Mouse (Mus musculus) urinary bladder, postnatal 4 days (tissue): Measurements from ENCODE around the gene Plekha7.

ENCODE experiments used
- DNase-seq, 2 experiments: peaks; one replicate each; pipeline ENCODE4 v3.0.0; 2021 to 2022; ENCODE audit warnings: low spot score in 2 of 2

Gene Plekha7

DNA sequence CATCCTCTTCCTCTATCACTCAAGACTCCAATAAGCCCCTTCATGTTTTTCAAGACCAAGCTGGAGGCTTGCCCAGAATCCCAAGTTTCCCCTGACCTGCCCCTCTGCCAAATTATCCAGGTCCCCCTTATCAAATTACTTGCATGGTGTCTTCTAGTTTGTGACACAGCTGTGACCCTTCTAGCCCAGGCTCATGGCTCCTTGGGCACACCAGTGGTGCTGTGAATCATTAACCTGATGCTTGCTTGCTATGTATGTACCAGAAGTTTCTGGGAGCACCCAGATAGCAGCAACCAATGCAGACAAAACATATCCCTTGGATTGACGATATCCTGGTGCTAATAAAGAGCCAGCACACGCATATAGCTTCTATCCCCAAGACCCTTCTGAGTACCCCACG is 19.2 kb downstream of the Plekha7 start:
- no peak for DNase-seq

DNA sequence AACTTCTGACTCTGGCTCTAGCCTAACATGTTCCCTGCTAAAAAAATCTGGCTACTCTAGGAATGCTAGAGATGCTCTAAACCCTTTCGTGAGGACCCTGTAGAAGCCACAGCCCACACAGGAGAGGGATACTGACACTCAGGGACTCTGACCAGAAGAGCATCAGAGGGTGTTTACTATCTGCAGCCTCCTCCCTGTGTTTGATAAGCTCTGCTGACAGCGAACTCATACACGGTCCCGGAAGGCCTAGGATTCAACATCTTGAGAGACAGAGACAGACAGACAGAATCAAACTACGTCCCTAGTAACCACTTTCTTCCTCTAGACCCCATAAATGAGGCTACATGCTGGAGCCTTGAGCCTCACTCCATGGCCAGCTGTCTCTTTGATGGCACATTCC is 20.2 kb downstream of the Plekha7 start:
- no peak for DNase-seq

DNA sequence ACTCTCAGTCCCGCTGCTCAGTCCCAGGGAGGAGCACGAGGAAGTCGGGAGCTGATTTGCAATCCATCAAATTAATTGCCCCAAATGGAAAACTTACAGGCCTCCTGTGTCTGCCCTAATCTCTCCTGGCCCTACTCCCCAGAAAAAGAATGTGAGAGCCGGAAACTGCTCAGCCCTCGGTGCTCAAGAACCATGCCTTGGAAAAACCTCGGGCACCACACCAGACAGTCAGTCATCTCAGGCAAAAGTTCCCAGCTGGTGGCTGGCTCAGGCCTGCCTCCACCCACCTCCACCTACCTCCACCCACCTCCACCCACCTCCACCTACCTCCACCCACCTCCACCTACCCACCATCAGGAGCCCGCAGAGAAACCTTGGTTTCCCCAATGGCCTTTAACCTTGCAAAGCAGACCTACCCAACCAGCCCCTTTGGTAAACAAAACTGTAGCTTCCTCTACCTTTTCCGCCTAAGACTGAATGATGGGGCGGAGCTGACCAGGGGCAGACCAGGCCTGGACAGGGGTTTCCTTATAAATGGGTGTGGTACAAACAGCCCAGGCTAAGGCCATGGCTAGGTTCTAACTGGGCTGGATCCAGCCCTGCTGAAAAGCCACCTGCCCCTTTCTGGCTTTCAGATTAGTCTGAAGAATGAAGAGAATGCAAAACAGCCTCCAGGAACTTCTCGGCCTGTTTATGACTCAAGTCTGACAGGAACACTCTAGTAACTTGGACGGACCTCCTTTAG is 21.4 kb downstream of the Plekha7 start:
- no peak for DNase-seq

DNA sequence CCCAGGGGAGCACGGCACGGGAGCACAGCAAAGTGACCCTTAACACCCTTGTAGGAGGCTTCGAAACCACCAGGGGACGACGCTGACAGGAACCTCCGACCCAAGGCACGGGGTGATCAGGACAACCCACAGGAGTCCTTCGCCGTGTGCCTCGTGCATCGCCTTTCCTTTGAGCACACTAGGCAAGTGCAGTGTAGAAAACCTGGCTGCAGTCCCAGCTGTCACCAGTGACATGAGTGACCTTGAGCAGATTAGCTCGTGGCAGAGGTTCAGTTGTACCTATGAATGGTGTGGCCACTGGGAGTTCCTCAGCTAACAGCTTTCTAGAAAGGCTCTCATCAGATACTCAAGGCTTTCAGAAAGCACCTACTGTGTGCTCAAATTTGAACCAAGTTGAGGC is 22.0 kb downstream of the Plekha7 start:
- DNase-seq: no peak

DNA sequence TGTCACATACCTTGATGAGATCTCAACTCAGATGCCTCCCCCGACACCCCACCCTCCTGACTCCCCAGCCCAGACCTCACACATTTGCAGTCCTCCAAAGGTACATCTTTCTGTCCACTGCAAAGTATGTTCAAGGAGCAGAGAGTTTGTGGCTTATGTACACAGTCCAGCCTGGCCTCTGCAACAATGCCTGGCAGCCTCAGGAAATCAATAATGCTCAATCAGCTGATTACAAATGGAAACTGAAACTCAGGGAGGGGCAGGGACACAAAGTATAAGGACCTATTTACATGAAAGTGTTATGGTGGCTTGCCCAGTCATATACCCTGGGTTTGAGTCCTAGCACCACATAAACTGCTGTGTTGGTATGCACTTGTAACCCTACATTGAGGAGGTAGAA is 23.0 kb downstream of the Plekha7 start:
- no peak for DNase-seq

DNA sequence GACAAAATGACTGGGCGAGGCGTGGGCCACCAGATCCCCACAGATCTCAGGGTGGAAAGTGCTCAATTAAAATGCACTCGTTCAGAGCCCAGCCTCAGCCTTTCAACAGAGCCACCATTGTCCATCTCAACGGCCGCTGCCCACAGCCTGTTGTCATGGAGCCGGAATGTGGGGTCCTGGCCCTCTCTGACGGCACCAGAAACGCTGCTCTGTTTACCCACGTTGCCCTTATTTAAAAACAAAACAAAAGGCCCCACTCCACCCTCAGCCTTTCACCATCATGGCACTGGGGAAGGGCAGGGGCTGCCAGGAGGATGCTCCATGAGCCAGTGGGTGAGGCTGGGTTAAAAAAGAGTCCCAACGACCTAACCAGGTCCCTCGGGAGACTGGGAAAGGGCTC is 25.4 kb downstream of the Plekha7 start:
- no peak for DNase-seq

DNA sequence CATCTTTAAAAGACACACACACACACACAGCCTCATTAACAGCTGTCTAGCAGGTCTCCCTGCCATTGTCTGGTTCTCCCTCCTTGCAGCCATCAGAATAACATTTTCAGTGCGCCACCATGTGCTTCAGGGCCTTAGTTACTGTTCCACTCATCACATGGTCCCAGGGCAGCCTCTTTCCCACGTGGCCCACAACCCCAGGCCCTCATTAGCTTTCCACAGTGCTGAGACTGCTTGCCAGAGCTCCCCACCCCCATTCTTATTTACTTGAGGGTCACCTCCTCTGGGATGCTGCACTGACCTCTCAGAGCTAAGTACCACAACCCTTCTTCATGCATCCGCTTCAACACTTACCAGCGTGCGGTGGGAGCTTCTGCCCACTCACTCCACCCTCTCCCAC is 28.1 kb downstream of the Plekha7 start:
- no peak for DNase-seq

DNA sequence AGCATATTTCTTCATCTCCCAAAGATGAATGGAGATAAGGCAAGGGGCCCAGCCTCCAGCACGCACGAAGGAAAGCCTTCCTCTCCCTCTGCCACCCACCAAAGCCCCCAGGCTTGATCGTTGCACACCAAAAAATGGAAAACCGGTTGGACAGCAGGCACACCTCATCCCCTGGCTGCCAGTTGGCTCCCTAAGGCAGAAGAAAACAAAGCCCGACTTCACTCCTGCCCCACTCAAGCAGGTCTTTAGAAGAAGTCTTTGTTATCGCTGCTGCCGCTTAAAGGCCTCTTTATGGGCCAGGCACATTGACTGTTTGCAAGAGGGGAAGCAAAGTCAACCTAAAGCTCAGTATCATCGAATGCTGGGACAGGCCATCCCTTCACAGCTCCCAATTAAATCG is 29.9 kb downstream of the Plekha7 start:
- no peak for DNase-seq

DNA sequence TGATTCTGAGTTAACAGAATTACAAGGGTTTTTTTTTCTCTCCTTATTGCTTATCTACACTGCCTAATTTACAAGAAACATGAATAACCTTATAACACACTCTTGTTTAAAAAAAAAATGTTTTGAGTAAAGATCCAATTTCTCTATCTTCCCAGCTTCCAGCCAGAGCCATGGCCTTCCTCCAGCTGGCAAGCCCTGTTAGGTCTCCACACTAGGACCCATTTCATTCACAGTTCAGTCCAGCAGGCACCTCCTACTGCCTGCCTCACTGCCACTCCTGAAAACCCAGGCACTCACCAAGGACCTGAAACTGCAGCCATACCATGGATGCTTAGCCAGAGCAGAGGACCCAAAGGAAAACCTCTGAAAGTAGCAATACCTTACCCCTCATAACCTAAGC is 31.9 kb downstream of the Plekha7 start:
- DNase-seq: no peak

DNA sequence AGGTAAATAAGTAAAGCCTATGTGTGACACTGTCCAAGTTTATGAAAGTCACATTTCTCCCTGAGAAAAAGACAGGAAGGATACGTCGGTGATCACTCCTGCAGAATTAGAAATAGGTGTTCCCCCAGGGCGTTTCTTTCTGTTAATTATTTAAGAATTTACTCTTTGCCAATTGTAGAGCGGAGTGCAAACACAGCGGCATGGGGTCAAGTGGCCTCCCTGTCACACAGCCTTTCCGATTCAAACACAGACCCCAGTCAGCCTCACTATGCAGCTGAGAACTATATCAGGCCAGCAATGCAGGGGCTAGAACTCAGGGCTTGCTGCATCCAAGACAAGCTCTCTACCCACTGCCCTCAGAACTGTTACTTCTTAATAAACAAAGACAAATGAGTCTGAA is 35.1 kb downstream of the Plekha7 start:
- DNase-seq: no peak

DNA sequence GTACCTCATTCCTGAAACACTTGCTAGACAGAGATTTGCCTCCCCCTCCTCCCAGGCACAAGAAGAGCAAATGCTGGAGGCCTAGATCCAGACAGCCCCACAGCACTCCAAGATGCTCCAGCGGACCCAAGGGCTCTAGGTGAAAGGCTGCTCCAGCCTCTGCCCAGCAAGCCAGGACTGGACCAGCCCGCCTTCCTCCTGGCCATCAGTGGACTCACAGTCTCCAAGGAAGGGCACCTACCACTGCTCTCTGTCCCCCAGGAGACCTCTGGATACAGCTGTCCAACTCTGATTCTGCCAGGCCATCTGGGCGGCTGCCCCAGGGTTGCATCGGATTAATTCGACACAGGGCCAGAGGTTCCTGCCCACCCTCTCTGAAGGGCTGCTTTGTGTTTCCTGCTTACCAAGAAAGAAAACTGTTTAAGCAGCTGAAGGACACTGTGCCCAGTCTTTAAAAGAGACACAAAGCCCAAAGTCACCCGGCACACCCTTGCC is 38.6 kb downstream of the Plekha7 start:
- DNase-seq: no peak

DNA sequence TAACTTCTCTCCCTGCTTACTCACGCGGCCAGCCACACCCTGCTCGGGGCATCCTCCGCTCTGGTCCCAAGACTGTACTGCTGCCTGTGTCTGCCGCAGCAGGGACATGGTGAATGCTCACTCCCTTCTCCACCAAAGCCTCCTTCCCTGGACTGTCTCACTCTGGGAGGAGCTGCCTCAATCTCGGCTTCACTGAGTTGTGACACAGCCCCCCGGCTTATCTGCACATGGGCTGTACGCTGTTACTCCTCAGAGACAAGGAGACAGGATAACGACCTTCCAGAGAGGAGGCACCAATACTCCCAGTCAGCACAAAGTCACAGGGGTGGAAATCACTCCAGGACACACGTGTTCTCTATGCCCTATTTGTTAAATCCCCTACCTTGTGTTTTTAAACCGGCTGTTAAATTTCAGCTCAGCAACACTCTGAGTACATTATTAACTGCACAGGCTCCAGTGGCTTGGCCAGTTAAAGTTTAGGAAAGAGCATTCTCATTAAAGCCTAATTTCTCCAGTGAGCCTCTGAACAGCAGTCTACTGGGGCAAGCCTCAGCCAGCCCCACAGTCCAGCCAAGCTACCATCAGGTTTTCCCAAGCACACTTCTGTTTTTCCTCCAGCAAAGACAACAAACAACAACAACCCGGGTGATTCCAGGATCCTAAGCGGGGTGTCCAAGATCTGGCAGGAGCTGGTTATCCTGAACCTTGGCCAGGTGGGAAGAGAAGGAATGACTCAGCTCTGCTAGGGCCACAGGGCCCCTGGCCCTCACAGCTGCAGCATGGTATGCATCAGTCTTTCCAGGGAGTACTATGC is 39.9 kb downstream of the Plekha7 start:
- DNase-seq: no peak

DNA sequence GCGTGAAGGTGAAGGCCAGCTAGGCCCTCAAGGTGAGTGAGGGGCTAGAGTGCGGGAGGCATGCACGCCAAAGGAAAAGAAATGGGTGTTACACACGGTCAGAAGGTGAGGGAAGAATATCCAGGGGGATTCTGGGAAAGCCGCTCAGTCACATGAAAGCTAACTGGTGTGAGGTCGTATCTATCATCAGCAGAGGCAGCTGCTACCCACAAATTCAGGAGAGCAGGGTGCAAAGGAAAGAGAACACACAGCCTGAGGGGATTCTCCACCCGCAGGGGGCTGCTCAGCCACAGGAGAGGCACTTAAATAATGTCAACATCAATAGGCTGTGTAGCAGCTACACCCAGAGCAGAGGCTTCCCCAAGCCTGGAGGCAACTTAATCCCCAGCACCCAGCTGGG is 44.9 kb downstream of the Plekha7 start:
- no peak for DNase-seq

DNA sequence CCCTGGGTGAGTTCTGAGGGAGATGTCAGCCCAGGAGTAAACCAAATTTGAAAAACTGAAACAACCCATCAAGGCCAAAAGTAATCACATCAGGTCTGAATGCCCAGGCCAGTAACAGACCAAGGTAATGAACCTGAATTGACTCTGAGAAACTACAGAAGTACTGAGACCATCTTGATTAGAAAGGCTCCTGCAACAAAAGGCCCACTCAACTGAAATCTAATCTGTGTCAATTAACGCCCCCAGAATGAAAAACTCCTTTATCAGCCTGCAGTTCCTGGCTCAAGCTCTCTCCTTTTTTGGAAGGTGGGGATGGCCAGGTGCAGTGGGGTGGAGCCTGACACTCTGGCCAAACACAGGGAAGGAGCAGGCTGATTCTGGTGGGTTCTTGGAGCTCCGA is 45.7 kb downstream of the Plekha7 start:
- no peak for DNase-seq

DNA sequence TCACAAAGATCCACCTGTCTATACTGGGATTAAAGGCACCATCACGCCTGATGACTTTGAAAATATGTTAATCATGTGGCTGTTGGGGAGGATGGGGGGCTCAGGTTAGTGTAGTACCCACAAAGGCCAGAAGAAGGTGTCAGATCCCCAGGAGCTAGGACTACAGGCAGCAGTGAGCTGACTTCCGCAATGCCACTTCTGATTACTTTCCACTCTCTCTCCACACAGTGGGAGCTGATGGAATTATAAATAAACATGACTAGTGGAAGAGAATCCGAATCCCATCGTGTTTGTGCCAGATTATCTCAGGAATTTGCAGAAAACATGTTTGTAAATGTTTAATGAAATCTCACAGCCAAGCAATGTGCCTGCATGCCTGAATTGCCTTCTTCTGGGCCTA is 46.1 kb downstream of the Plekha7 start:
- DNase-seq: no peak

DNA sequence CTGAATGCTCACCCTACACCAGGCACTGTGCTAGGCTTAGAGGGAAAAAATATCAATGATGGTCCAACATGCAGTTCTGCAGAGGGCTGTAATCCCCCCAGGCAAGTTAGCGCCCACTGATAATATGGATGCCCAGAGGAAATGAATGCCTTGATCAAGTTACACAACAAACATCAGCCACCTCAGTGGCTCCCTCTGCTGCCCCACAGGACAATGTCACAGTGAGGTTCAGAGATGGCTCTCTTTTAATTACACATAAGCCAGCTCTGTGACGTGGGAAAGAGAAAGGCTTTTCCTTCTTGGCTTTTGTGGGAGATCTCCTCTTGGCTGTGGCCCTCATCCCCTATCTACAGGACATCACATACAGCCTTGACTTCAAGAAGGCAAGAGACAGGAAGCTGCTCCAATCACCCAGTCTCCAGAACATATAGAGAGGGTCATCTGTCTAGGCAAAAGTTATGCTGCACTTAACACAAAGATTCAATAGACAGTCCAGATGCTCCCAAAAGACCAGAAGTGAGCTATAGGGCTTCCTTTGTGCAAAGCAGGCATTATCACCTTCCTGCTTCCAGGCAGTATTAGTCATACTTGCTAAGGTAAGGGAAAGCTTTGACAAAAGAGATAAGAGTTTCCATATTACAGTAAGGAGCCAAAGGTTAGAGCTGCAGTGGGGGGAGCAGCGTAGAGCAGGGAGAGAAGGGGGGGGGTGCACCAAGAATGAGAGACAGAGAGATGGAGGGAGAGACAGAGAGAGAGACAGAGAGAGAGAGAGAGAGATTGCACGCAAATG is 47.2 kb downstream of the Plekha7 start:
- no peak for DNase-seq

DNA sequence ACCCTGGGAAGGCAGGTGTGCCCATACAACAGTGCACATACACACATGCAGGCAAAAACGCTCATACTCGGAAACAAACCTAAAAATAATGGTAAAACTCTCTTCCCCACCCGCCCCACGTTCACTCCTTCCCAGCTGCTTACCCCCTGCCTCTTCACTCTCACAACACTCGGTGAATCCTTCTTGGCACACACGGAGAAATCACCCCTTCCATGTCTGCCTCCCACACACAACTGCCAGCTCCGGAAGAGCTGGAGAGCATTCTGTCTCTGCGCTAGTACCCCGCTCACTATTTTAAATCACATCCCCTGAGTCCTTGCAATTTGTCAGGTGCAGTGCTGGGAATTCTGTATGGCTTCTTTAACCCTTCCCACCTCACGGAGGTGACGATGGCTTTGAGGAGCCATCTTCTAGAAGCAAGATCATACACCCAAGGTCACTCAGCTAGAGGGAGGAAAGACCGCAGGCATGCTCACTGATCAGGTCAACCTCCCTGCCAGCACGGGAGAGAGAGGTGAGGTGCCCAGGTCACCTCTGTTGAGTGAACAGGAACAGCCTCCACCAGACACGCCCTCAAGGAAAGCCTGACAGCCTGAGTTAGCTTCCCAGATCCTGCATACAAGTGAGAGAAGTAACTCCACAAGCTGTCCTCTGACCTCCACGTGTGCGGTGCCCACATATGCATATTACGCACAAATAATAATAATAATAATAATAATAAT is 49.6 kb downstream of the Plekha7 start:
- no peak for DNase-seq

DNA sequence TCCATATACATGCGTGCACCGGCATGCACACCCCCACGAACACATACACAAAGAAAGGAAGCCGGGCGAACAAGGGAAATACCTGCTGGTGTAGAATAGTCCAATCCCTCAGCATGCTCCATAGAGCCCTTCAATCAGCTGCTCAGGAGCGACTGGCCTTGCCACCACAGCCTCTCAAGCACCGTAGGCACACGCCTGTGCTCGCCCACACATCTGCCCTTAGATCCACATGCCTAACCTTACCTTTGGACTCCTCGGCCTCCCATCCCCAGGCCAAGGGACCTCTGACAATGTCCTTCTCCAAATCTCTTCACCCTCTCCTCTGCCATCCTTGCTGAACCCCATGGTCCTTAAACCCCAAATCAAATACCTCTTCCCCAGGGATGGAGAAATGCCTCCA is 50.2 kb downstream of the Plekha7 start:
- no peak for DNase-seq

DNA sequence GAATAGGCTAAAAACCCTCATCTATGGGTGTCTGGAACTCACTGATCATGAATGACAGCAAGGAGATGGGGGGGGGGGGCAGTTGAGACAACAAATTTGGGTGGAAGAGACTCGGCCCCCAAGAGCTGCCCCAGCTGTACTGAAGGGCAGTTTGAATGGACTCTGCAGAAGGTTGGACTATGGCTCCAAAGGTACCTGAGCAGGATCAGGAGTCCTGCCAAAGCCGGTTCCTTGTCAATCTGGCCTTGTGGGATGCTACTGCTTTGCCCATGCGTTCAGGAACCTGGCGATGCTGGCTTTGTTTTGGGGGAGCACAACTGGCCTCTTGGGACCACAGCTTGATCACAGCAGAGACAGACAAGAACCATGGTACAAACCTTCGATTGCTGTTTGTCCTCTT is 52.5 kb downstream of the Plekha7 start:
- no peak for DNase-seq

DNA sequence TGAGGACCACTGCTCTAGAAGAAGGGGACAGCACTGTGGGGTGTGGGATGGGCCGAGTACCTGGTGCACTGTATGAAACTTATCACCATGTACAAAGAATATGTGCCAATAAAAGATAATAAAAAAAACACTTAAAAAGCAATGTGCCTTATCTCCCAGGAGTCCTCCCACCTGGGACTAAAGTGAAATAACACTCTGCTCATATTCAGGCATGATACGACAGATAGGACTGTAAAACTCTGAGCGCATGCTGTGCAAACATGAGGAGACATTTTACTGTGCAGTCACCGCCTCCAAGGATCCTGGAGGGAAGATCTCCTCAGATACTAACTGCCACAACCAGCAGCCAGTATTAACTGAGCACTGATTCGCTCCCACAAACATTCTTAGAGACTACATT is 53.5 kb downstream of the Plekha7 start:
- no peak for DNase-seq

DNA sequence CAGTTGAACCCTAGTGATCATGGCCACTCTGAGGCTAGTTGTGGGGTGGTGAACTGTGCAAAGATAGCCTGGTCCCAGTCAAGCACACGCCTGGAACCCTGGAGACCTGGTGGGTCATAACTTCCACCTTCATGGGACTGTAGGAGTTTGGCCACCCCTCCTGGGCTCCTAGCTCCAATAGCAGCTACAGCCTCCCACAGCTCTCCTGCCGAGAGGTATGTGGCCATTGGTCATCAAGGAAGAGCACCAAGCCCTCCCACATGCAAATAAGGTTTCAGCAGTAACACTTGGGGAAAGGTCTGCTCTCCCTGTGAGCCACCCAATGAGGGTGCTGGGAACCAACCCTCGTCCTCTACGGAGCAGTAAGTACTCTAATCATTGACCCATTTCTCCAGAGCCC is 55.7 kb downstream of the Plekha7 start:
- no peak for DNase-seq

DNA sequence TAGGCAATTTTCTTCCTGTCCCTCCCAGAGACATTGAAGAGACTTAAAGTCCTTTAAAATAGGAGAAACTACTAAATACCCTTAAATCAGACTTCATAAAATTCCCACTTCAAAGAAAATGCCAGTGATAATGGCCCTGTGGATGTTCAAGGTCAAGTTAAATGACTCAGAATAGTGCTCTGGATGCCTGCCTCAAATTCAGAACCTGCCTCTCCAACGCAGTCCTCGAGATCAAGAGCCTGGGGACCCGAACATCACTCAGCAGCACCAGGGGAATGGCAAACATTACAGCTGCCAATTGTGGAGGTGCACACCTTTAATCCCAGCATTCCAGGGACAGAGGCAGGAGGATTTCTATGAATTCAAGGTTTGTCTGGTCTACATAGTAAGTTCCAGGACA is 56.7 kb downstream of the Plekha7 start:
- no peak for DNase-seq
